In the genomic region with DNA sequence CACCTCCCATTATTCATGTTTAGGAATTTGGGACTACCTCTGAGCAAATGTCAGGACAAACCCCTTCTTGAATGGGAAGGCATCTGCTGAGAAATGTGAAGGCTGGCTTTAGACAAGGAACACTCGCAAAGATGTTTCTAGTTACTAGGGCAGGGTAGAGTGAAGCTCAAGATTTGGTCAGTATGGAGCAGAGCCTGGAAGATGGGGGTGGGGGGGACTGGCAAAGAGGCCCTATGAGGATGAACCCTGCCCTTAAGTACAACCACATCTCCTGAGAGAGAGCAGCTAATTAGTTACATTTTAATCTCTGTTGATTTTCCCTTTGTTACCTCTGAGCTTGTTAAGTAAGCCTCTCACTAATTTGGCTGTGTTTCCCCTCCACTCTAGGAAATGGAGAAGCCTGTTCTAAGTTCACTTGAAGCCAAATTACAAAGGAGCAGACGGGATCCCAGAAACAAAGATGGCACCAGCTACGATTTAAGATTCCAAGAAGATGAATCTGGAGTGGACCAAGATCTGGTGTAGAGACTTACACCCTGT, we compare ENCODE assay signal across 23 mouse cellular contexts. TPM values are rescaled to one million over a fixed set of nuclear protein-coding genes. Genes with fewer than 3 reads are reported as not detected.
A peak's percentile ranks its signal among the peaks of the same experiment; 100 is the strongest.
DNase-seq lines count a peak whose midpoint lies in the region; ATAC-seq lines count a peak whose summit lies in the region.
"Had no signal": no experiment of that assay in that cellular context is flagged by ENCODE, and none has a peak within 500 bp of the region (broad histone marks: within the 10 kb centered on the region; RNA-seq: fewer than 3 reads in every experiment).

No protein-coding gene starts in this region.

- H3K4me2 ChIP-seq in forebrain, embryonic 14.5 days (ENCODE audit: low read length) = no peak overlapping the region
- H3K4me2 ChIP-seq in forebrain, embryonic 12.5 days = no peak overlapping the region
- H3K4me2 ChIP-seq in hindbrain, embryonic 14.5 days (replicated peaks) = no peak overlapping the region
- H3K4me2 ChIP-seq: liver, embryonic 15.5 days; lung, embryonic 15.5 days; midbrain, embryonic 12.5 days; neural tube, embryonic 13.5 days had no signal

- no peak overlapping the region for H3K4me3 ChIP-seq in forebrain, embryonic 14.5 days (ENCODE audit: low read depth, low read length)
- H3K4me3 ChIP-seq in forebrain, embryonic 12.5 days (replicated peaks) = no peak overlapping the region
- H3K4me3 ChIP-seq in hindbrain, embryonic 14.5 days (replicated peaks; ENCODE audit: low read length) = no peak overlapping the region
- H3K4me3 ChIP-seq: hindbrain, embryonic 10.5 days; liver, embryonic 15.5 days; lung, embryonic 15.5 days; midbrain, embryonic 12.5 days; neural tube, embryonic 13.5 days had no signal

- H3K9me3 ChIP-seq in forebrain, embryonic 14.5 days (replicated peaks; ENCODE audit: control insufficient read depth, low read length) = 0 out of 2 replicates have a peak, but pooled peaks cover 2% of the 10 kb centered on the region
- no peaks in the 10 kb centered on the region for H3K9me3 ChIP-seq in forebrain, embryonic 12.5 days
- no peaks in the 10 kb centered on the region for H3K9me3 ChIP-seq in hindbrain, embryonic 14.5 days (ENCODE audit: control insufficient read depth, low read length)
- H3K9me3 ChIP-seq: G1E; hindbrain, embryonic 10.5 days; liver, embryonic 15.5 days; lung, embryonic 15.5 days; midbrain, embryonic 12.5 days; neural tube, embryonic 13.5 days had no signal

- peaks cover 6% of the 10 kb centered on the region for H3K4me1 ChIP-seq in forebrain, embryonic 14.5 days (ENCODE audit: control insufficient read depth, insufficient read depth, low read length)
- H3K4me1 ChIP-seq in forebrain, embryonic 12.5 days = no peaks in the 10 kb centered on the region; the same call in 1 of the 2 replicates
- no peaks in the 10 kb centered on the region for H3K4me1 ChIP-seq in hindbrain, embryonic 14.5 days (replicated peaks; ENCODE audit: control insufficient read depth, insufficient read depth, low read length)
- H3K4me1 ChIP-seq: liver, embryonic 15.5 days; midbrain, embryonic 12.5 days had no signal

- no peak overlapping the region for H3K9ac ChIP-seq in forebrain, embryonic 14.5 days (ENCODE audit: low read length)
- H3K9ac ChIP-seq in forebrain, embryonic 12.5 days = no peak overlapping the region
- H3K9ac ChIP-seq in hindbrain, embryonic 14.5 days = no peak overlapping the region
- H3K9ac ChIP-seq: liver, embryonic 15.5 days; lung, embryonic 15.5 days; midbrain, embryonic 12.5 days; neural tube, embryonic 13.5 days had no signal

- no peak overlapping the region for H3K27ac ChIP-seq in forebrain, embryonic 14.5 days (ENCODE audit: low read depth, low read length)
- H3K27ac ChIP-seq in forebrain, embryonic 12.5 days = no peak overlapping the region
- H3K27ac ChIP-seq in hindbrain, embryonic 14.5 days = no peak overlapping the region
- H3K27ac ChIP-seq: hindbrain, embryonic 10.5 days; liver, embryonic 15.5 days; lung, embryonic 15.5 days; midbrain, embryonic 12.5 days; neural tube, embryonic 13.5 days had no signal

- H3K36me3 ChIP-seq in forebrain, embryonic 14.5 days (ENCODE audit: control insufficient read depth, insufficient read depth, low read length) = no peaks in the 10 kb centered on the region
- no peaks in the 10 kb centered on the region for H3K36me3 ChIP-seq in forebrain, embryonic 12.5 days (replicated peaks)
- H3K36me3 ChIP-seq in hindbrain, embryonic 14.5 days (replicated peaks; ENCODE audit: control insufficient read depth, insufficient read depth) = no peaks in the 10 kb centered on the region
- H3K36me3 ChIP-seq: G1E; hindbrain, embryonic 10.5 days; liver, embryonic 15.5 days; lung, embryonic 15.5 days; midbrain, embryonic 12.5 days; neural tube, embryonic 13.5 days had no signal

- intact Hi-C loops in left cerebral cortex, postnatal 14 days (cut with DNase I) = no loop called here

- DNase-seq in forebrain, embryonic 14.5 days (ENCODE audit: low spot score) = peak; percentile 49
- peak; percentile 4 for DNase-seq in Muller cell, postnatal 12 days (ENCODE audit: inconsistent ontology term)
- DNase-seq in kidney, adult 8-10 months = peak; percentile 34 to 55
- peak; percentile 21 for DNase-seq in kidney, postnatal 14 days
- no peak for DNase-seq in left cerebral cortex, postnatal 14 days (ENCODE audit: low spot score in 2 of 2)
- DNase-seq in hindbrain, embryonic 14.5 days (ENCODE audit: low spot score) = no peak
- DNase-seq: adrenal gland, postnatal 10 days; cerebellum, adult 11-12 months; cerebellum, postnatal 10 days; gastrocnemius, postnatal 10 days; heart, postnatal 14 days; layer of hippocampus, postnatal 36 days; liver; thymus, postnatal 4 days had no signal

- 26% methylated on average over 3 of the region's 3 CpGs for WGBS in forebrain, embryonic 14.5 days
- WGBS in forebrain, embryonic 12.5 days = 37% methylated on average over 3 of the region's 3 CpGs
- 84% methylated on average over 3 of the region's 3 CpGs for WGBS in hindbrain, embryonic 14.5 days

- H3K27me3 ChIP-seq in forebrain, embryonic 14.5 days (replicated peaks; ENCODE audit: control insufficient read depth, insufficient read depth, low read length) = no peaks in the 10 kb centered on the region
- 0 out of 2 replicates have a peak, but pooled peaks cover 4% of the 10 kb centered on the region for H3K27me3 ChIP-seq in forebrain, embryonic 12.5 days
- H3K27me3 ChIP-seq in hindbrain, embryonic 14.5 days (ENCODE audit: control insufficient read depth, insufficient read depth, low read length) = no peaks in the 10 kb centered on the region
- H3K27me3 ChIP-seq: liver, embryonic 15.5 days; lung, embryonic 15.5 days; midbrain, embryonic 12.5 days; neural tube, embryonic 13.5 days had no signal

- ATAC-seq in forebrain, embryonic 14.5 days = no peak
- no peak for ATAC-seq in forebrain, embryonic 12.5 days (ENCODE audit: low FRiP score)
- ATAC-seq in hindbrain, embryonic 14.5 days (ENCODE audit: low FRiP score) = no peak
- ATAC-seq: hindbrain, embryonic 16.5 days; Patski had no signal

RNA-seq across cellular contexts. Expression of a gene that starts 2.6 kb away (rescaled TPM):
- polyA plus RNA-seq in forebrain, embryonic 14.5 days (2014; fragmentation: Nextera tagmentation; extraction: Ambion mirVana) = 5.4 and 5.6 TPM in 2 replicates
- polyA plus RNA-seq in forebrain, embryonic 12.5 days (2016; fragmentation: Nextera tagmentation; extraction: Ambion mirVana) = 4.9 and 6.1 TPM in 2 replicates
- 10 to 100 TPM; 47.2 to 53.8 TPM for total RNA-seq in left cerebral cortex, postnatal 14 days (2021)
- 5.9 and 6.1 TPM in 2 replicates for polyA plus RNA-seq in hindbrain, embryonic 14.5 days (2014; fragmentation: Nextera tagmentation; extraction: Ambion mirVana)

Comparison
In these comparisons a context has a peak if more than half of its experiments do, and no peak if none do; other contexts are left out.
1. DNase-seq: peak in forebrain, embryonic 14.5 days (single experiment), Muller cell, postnatal 12 days (single experiment), kidney, adult 8-10 months (2 of 2) and kidney, postnatal 14 days (single experiment); none in left cerebral cortex, postnatal 14 days (0 of 2) and hindbrain, embryonic 14.5 days (single experiment).